Mouse (Mus musculus): Measurements from ENCODE around the gene Ubl7.

Ubl7 gene

GRCm38 (mm10) chr9:57949102-57949704 lies 38.4 kb downstream of the Ubl7 start:
- DNase-seq = no peak

- no peak for DNase-seq
Measured at GRCm38 (mm10) chr9:57949879-57950278, 39.1 kb downstream of the Ubl7 start.

- DNase-seq = no peak
Measured at GRCm38 (mm10) chr9:57950519-57950918, 39.7 kb downstream of the Ubl7 start.

GRCm38 (mm10) chr9:57951993-57952392 lies 41.2 kb downstream of the Ubl7 start:
- no peak for DNase-seq

- DNase-seq = peak; percentile 30 to 32
Measured at GRCm38 (mm10) chr9:57954962-57955744, 44.4 kb downstream of the Ubl7 start.

GRCm38 (mm10) chr9:57955764-57956163 lies 45.0 kb downstream of the Ubl7 start:
- no peak for DNase-seq

- DNase-seq = no peak
Measured at GRCm38 (mm10) chr9:57956196-57956837, 45.5 kb downstream of the Ubl7 start.

- DNase-seq = peak in 1 of 2 experiments; percentile 30
Measured at GRCm38 (mm10) chr9:57956838-57957236, 46.1 kb downstream of the Ubl7 start.

GRCm38 (mm10) chr9:57958615-57959014 lies 47.8 kb downstream of the Ubl7 start:
- DNase-seq = no peak

- no peak for DNase-seq
Measured at GRCm38 (mm10) chr9:57959399-57959798, 48.6 kb downstream of the Ubl7 start.

GRCm38 (mm10) chr9:57959886-57960866 lies 49.4 kb downstream of the Ubl7 start:
- no peak for DNase-seq

- DNase-seq = no peak
Measured at GRCm38 (mm10) chr9:57961226-57961625, 50.4 kb downstream of the Ubl7 start.

GRCm38 (mm10) chr9:57961863-57962778 lies 51.3 kb downstream of the Ubl7 start:
- DNase-seq = no peak

GRCm38 (mm10) chr9:57963249-57963997 lies 52.6 kb downstream of the Ubl7 start:
- DNase-seq = no peak

- no peak for DNase-seq
Measured at GRCm38 (mm10) chr9:57963998-57964395, 53.2 kb downstream of the Ubl7 start.

- no peak for DNase-seq
Measured at GRCm38 (mm10) chr9:57964528-57965250, 53.9 kb downstream of the Ubl7 start.

- DNase-seq = no peak
Measured at GRCm38 (mm10) chr9:57965281-57966185, 54.8 kb downstream of the Ubl7 start.

- DNase-seq = peak; percentile 31 to 34
Measured at GRCm38 (mm10) chr9:57967237-57967960, 56.6 kb downstream of the Ubl7 start.
